Mouse (Mus musculus): ENCODE results near the gene C130026I21Rik. TPM values are rescaled to one million over a fixed set of nuclear protein-coding genes. Genes with fewer than 3 reads are reported as not detected.

The C130026I21Rik gene
- total RNA-seq, 2 experiments from 2014 or later, result 0.73 to 0.98 TPM

DNA sequence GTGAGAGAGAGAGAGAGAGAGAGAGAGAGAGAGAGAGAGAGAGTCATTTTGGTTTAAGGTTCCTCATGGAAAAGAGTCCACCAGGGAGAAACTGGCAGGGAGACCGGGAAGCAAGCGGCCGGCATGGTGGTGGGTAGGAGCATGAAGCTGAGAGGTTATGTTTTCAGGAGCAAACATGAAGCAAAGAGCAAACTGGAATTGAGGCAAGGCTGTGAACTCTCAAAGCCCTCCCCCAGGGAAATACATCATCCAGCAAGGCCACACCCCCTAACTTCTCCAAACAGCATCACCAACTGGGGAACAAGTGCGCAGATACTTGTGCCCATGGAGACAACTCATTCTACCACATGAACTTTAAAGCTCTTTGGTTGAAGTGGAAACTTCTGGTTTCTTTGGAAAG lies 326.8 kb downstream of the C130026I21Rik start:
- no peak for DNase-seq (ENCODE audit: low spot score in 2 of 2)

Small RNA genes lying within 50 kb of the gene (microRNA-seq; reads per million reads assigned to microRNA genes)
- gene Gm27907, result not detected

Other genes starting within 250 kb of the C130026I21Rik start
- gene Gm10553, start 170.4 kb downstream of the C130026I21Rik start, total RNA-seq (2021), result not detected
- gene A530032D15Rik, start 160.7 kb downstream of the C130026I21Rik start, total RNA-seq (2021), result under 1 TPM in 1 of 2 experiments, not detected in 1; 0.45 TPM

All from adrenal gland, postnatal 4 days (tissue).